Mouse (Mus musculus) layer of hippocampus, adult 18-20 months (tissue): ENCODE measurements at regions not wholly inside any gene's neighbourhood (a gene's known extent, or its start where the extent isn't known, plus 50 kb on each side); places are given as distances from the start of the nearest gene placed in this dataset.

Experiments
- DNase-seq, 2 experiments: peaks; one replicate each; pipeline ENCODE4 v3.0.0; 2022; ENCODE audit warnings: low spot score in 2 of 2

- DNase-seq: no peak
Measured at GRCm38 (mm10) chr3:42661956-42662355, 919.5 kb downstream of the D3Ertd751e start.

- DNase-seq: no peak
Measured at GRCm38 (mm10) chr3:42676668-42677398, 934.4 kb downstream of the D3Ertd751e start.

- peak in 1 of 2 experiments; percentile 5 for DNase-seq
Measured at GRCm38 (mm10) chr3:42694726-42695125, 952.3 kb downstream of the D3Ertd751e start.

GRCm38 (mm10) chr3:42738910-42739309 is 996.5 kb downstream of the D3Ertd751e start:
- DNase-seq: no peak

GRCm38 (mm10) chr3:42753130-42753529 is 1010.7 kb downstream of the D3Ertd751e start:
- DNase-seq: no peak

- DNase-seq: no peak
Measured at GRCm38 (mm10) chr3:42757335-42757734, 1014.9 kb downstream of the D3Ertd751e start.

- peak in 1 of 2 experiments; percentile 54 for DNase-seq
Measured at GRCm38 (mm10) chr3:42757830-42758385, 1015.5 kb downstream of the D3Ertd751e start.

- no peak for DNase-seq
Measured at GRCm38 (mm10) chr3:42762205-42762604, 1019.8 kb downstream of the D3Ertd751e start.

- DNase-seq: peak in 1 of 2 experiments; percentile 29
Measured at GRCm38 (mm10) chr3:42783478-42783877, 1041.1 kb downstream of the D3Ertd751e start.

GRCm38 (mm10) chr3:42784203-42784602 is 1041.8 kb downstream of the D3Ertd751e start:
- peak in 1 of 2 experiments; percentile 8 for DNase-seq

- no peak for DNase-seq
Measured at GRCm38 (mm10) chr3:42790415-42790814, 1048.0 kb downstream of the D3Ertd751e start.

GRCm38 (mm10) chr3:42791878-42792277 is 1049.5 kb downstream of the D3Ertd751e start:
- DNase-seq: no peak

- no peak for DNase-seq
Measured at GRCm38 (mm10) chr3:42830456-42830855, 1088.0 kb downstream of the D3Ertd751e start.

- DNase-seq: no peak
Measured at GRCm38 (mm10) chr3:42867370-42867769, 1125.0 kb downstream of the D3Ertd751e start.

GRCm38 (mm10) chr3:42878972-42879371 is 1136.6 kb downstream of the D3Ertd751e start:
- no peak for DNase-seq

GRCm38 (mm10) chr3:42884481-42884880 is 1142.1 kb downstream of the D3Ertd751e start:
- DNase-seq: no peak

GRCm38 (mm10) chr3:42892016-42892699 is 1149.7 kb downstream of the D3Ertd751e start:
- peak in 1 of 2 experiments; percentile 27 for DNase-seq

- DNase-seq: no peak
Measured at GRCm38 (mm10) chr3:42895787-42896186, 1153.4 kb downstream of the D3Ertd751e start.

- DNase-seq: no peak
Measured at GRCm38 (mm10) chr3:42897936-42898335, 1155.5 kb downstream of the D3Ertd751e start.

GRCm38 (mm10) chr3:42898934-42899333 is 1156.5 kb downstream of the D3Ertd751e start:
- DNase-seq: no peak

GRCm38 (mm10) chr3:42900984-42901383 is 1158.6 kb downstream of the D3Ertd751e start:
- DNase-seq: no peak

GRCm38 (mm10) chr3:42906246-42906645 is 1163.8 kb downstream of the D3Ertd751e start:
- DNase-seq: no peak
